Mouse (Mus musculus) heart, adult 2 months (tissue): ENCODE data around the gene Pml.

Experiments used
- CTCF ChIP-seq: fragments of 200-600 bp; IDR thresholded peaks from 2 replicates; pipeline ENCODE4 v1.8.1; 2022; ENCODE audit warnings: antibody characterized with exemption, mild to moderate bottlenecking, moderate library complexity
- EP300 ChIP-seq: fragments of 200-500 bp; IDR thresholded peaks from 2 replicates; pipeline ENCODE4 v1.6.1; 2011; ENCODE audit warnings: low read depth, low read length, control low read depth; ENCODE audit not compliant: insufficient read depth
- POLR2A ChIP-seq: fragments of 200-500 bp; IDR thresholded peaks from 2 replicates; pipeline ENCODE4 v1.6.1; 2011; ENCODE audit warnings: mild to moderate bottlenecking, low read depth, low read length, control low read depth; ENCODE audit not compliant: insufficient read depth

DNA sequence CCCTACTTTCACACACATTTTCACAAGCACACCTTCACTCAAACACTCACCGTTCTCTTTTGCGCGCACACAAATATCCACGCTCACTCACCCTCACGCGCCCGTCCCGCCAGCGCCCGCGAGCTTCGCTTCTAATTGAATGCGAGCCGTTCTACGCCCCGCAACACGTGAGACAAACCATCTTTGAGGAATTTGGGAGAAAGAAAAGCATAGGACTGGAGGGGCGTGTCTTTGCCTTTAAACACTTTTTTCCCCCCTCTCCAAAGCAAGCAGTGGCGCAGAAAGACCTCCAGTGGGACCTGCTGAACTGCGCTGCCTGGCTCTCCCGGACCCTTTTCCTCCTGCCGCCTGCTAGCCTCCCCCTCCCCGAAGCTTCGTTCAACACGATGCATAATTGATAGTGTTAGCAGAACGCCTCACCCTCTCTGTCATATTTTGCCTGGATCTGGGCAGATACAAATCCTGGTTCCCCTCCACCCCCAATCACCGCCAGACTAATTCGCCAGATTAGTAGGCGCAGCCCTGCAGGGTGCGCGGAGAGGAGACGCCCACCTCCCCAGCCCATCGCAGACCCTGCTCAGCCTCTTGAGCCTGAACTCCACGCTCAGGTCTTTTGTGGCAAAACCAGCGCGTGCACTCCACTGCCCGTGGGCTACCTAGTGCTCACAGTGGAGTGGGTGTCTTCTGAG lies 47.6 kb downstream of the Pml start:
- TF ChIP-seq CTCF (no peak), EP300 (no peak), POLR2A (no peak)
